Mouse (Mus musculus) kidney, postnatal 36 days (tissue): Measurements from ENCODE around the gene Eapp.

Source experiments
- DNase-seq, 2 experiments: peaks; one replicate each; pipeline ENCODE4 v3.0.0; 2021 to 2022; ENCODE audit warnings: mixed read lengths in 2 of 2

The Eapp gene

DNA sequence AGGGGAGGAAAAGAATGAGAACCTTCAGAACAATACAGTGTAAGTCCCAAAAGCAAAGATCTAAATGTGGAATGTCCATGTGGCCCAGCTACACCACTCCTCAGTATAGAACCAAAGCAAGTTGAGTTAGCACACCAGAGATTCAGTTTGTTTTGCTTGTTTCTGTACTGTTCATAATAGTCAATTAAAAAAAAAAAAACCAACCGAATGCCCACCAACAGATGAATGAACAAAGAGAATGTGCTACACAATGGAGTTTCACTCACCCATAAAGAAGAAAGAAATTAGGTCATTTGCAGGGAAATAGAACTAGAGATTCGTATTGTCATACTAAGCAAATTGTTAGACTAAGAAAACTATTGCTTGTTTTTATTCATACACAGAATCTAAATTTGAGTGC, 63.6 kb downstream of the Eapp start:
- DNase-seq: no peak

DNA sequence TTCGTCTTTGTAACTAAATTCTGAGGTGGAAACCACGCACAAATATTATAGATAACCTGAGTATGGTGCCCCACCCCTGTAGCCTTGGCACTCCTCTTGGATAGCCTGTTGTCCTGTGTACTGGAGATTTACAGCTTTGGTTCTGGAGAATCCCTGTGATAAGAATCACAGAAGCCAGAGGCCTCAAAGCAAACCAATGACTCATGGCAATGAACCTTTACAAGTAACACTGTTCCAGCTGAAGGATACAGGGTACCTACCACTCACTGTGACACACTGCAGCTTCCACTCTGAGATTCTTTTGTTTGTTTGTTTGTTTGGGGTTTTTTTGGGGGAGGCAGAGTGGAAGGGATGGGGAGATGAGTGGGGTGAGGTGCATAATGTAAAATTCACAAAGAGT, 73.8 kb downstream of the Eapp start:
- DNase-seq: no peak
